Mouse (Mus musculus): ENCODE results near the gene Scn4a. TPM values are rescaled to one million over a fixed set of nuclear protein-coding genes. Genes with fewer than 3 reads are reported as not detected.

The Scn4a gene
- polyA plus RNA-seq, 1 experiment from 2014 or later: not detected

- ATAC-seq (ENCODE audit: low FRiP score) (no peak), DNase-seq (ENCODE audit: low spot score, missing footprints) (no peak)
- Histone ChIP-seq H3K4me1 (ENCODE audit: control insufficient read depth, insufficient read depth, low read length) (no peaks in the 10 kb centered on the region), H3K36me3 (ENCODE audit: control insufficient read depth, insufficient read depth, low read length) (no peaks in the 10 kb centered on the region), H3K9ac (ENCODE audit: low read length) (no peak within 1 kb of the TSS), H3K4me2 (no peak within 1 kb of the TSS), H3K27me3 (ENCODE audit: control insufficient read depth, insufficient read depth, low read length) (no peaks in the 10 kb centered on the region), H3K27ac (ENCODE audit: low read depth, low read length) (no peak within 1 kb of the TSS), H3K4me3 (ENCODE audit: low read depth, low read length) (no peak within 1 kb of the TSS), H3K9me3 (ENCODE audit: control insufficient read depth, low read length) (no peaks in the 10 kb centered on the region)
- 77% methylated on average over 6 of the region's 6 CpGs for WGBS
Observed at GRCm38 (mm10) chr11:106387791-106388216, 34.7 kb upstream of the Scn4a start, which contains the start of gene Icam2. TSS of gene Icam2 (minus strand) at chr11:106388075.

- no peaks in the 10 kb centered on the region for H3K9me3 ChIP-seq (ENCODE audit: control insufficient read depth, low read length)
- H3K36me3 ChIP-seq (ENCODE audit: control insufficient read depth, insufficient read depth, low read length): no peaks in the 10 kb centered on the region
- no peaks in the 10 kb centered on the region for H3K27me3 ChIP-seq (ENCODE audit: control insufficient read depth, insufficient read depth, low read length)
- 87% methylated on average over 6 of the region's 6 CpGs for WGBS
- H3K27ac ChIP-seq (ENCODE audit: low read depth, low read length): no peak overlapping the region
- H3K4me1 ChIP-seq (ENCODE audit: control insufficient read depth, insufficient read depth, low read length): no peaks in the 10 kb centered on the region
- H3K4me2 ChIP-seq: no peak overlapping the region
- DNase-seq (ENCODE audit: low spot score, missing footprints) (no peak), ATAC-seq (ENCODE audit: low FRiP score) (no peak)
- no peak overlapping the region for H3K4me3 ChIP-seq (ENCODE audit: low read depth, low read length)
- no peak overlapping the region for H3K9ac ChIP-seq (ENCODE audit: low read length)
Observed at GRCm38 (mm10) chr11:106387020-106387419, 33.9 kb upstream of the Scn4a start.

GRCm38 (mm10) chr11:106386409-106386808, 33.3 kb upstream of the Scn4a start:
- no peaks in the 10 kb centered on the region for H3K36me3 ChIP-seq (ENCODE audit: control insufficient read depth, insufficient read depth, low read length)
- H3K4me2 ChIP-seq: no peak overlapping the region
- no peak overlapping the region for H3K4me3 ChIP-seq (ENCODE audit: low read depth, low read length)
- no peak overlapping the region for H3K27ac ChIP-seq (ENCODE audit: low read depth, low read length)
- no peaks in the 10 kb centered on the region for H3K4me1 ChIP-seq (ENCODE audit: control insufficient read depth, insufficient read depth, low read length)
- no peaks in the 10 kb centered on the region for H3K27me3 ChIP-seq (ENCODE audit: control insufficient read depth, insufficient read depth, low read length)
- ATAC-seq (ENCODE audit: low FRiP score) (no peak), DNase-seq (ENCODE audit: low spot score, missing footprints) (no peak)
- 88% methylated on average over 3 of the region's 3 CpGs for WGBS
- no peaks in the 10 kb centered on the region for H3K9me3 ChIP-seq (ENCODE audit: control insufficient read depth, low read length)
- H3K9ac ChIP-seq (ENCODE audit: low read length): no peak overlapping the region

GRCm38 (mm10) chr11:106383051-106383790, 30.1 kb upstream of the Scn4a start:
- Histone ChIP-seq H3K9me3 (ENCODE audit: control insufficient read depth, low read length) (no peaks in the 10 kb centered on the region), H3K4me1 (ENCODE audit: control insufficient read depth, insufficient read depth, low read length) (no peaks in the 10 kb centered on the region), H3K27ac (ENCODE audit: low read depth, low read length) (no peak overlapping the region), H3K4me2 (no peak overlapping the region), H3K9ac (ENCODE audit: low read length) (no peak overlapping the region), H3K4me3 (ENCODE audit: low read depth, low read length) (no peak overlapping the region), H3K36me3 (ENCODE audit: control insufficient read depth, insufficient read depth, low read length) (no peaks in the 10 kb centered on the region), H3K27me3 (ENCODE audit: control insufficient read depth, insufficient read depth, low read length) (no peaks in the 10 kb centered on the region)
- WGBS: 80% methylated on average over 6 of the region's 6 CpGs
- DNase-seq (ENCODE audit: low spot score, missing footprints): no peak
- ATAC-seq (ENCODE audit: low FRiP score): no peak

- Histone ChIP-seq H3K4me1 (ENCODE audit: control insufficient read depth, insufficient read depth, low read length) (no peaks in the 10 kb centered on the region), H3K4me3 (ENCODE audit: low read depth, low read length) (no peak overlapping the region), H3K9me3 (ENCODE audit: control insufficient read depth, low read length) (no peaks in the 10 kb centered on the region), H3K4me2 (no peak overlapping the region), H3K9ac (ENCODE audit: low read length) (no peak overlapping the region), H3K36me3 (ENCODE audit: control insufficient read depth, insufficient read depth, low read length) (no peaks in the 10 kb centered on the region), H3K27ac (ENCODE audit: low read depth, low read length) (no peak overlapping the region), H3K27me3 (ENCODE audit: control insufficient read depth, insufficient read depth, low read length) (no peaks in the 10 kb centered on the region)
- DNase-seq (ENCODE audit: low spot score, missing footprints): no peak
- ATAC-seq (ENCODE audit: low FRiP score): no peak
- WGBS: 84% methylated on average over 5 of the region's 5 CpGs
Observed at GRCm38 (mm10) chr11:106382424-106382823, 29.3 kb upstream of the Scn4a start.

- no peaks in the 10 kb centered on the region for H3K4me1 ChIP-seq (ENCODE audit: control insufficient read depth, insufficient read depth, low read length)
- H3K9ac ChIP-seq (ENCODE audit: low read length): no peak overlapping the region
- ATAC-seq (ENCODE audit: low FRiP score): no peak
- no peak overlapping the region for H3K27ac ChIP-seq (ENCODE audit: low read depth, low read length)
- no peak overlapping the region for H3K4me2 ChIP-seq
- no peaks in the 10 kb centered on the region for H3K9me3 ChIP-seq (ENCODE audit: control insufficient read depth, low read length)
- no peaks in the 10 kb centered on the region for H3K27me3 ChIP-seq (ENCODE audit: control insufficient read depth, insufficient read depth, low read length)
- H3K4me3 ChIP-seq (ENCODE audit: low read depth, low read length): no peak overlapping the region
- DNase-seq (ENCODE audit: low spot score, missing footprints): no peak
- WGBS: 87% methylated on average over 7 of the region's 7 CpGs
- no peaks in the 10 kb centered on the region for H3K36me3 ChIP-seq (ENCODE audit: control insufficient read depth, insufficient read depth, low read length)
Observed at GRCm38 (mm10) chr11:106381883-106382282, 28.8 kb upstream of the Scn4a start.

- Histone ChIP-seq H3K4me3 (ENCODE audit: low read depth, low read length) (no peak overlapping the region), H3K36me3 (ENCODE audit: control insufficient read depth, insufficient read depth, low read length) (no peaks in the 10 kb centered on the region), H3K9me3 (ENCODE audit: control insufficient read depth, low read length) (no peaks in the 10 kb centered on the region), H3K4me2 (no peak overlapping the region), H3K9ac (ENCODE audit: low read length) (no peak overlapping the region), H3K27me3 (ENCODE audit: control insufficient read depth, insufficient read depth, low read length) (no peaks in the 10 kb centered on the region), H3K4me1 (ENCODE audit: control insufficient read depth, insufficient read depth, low read length) (no peaks in the 10 kb centered on the region), H3K27ac (ENCODE audit: low read depth, low read length) (no peak overlapping the region)
- WGBS: 85% methylated on average over 11 of the region's 11 CpGs
- ATAC-seq (ENCODE audit: low FRiP score) (no peak), DNase-seq (ENCODE audit: low spot score, missing footprints) (no peak)
Observed at GRCm38 (mm10) chr11:106381011-106381410, 27.9 kb upstream of the Scn4a start.

- Histone ChIP-seq H3K4me3 (ENCODE audit: low read depth, low read length) (no peak overlapping the region), H3K9ac (ENCODE audit: low read length) (no peak overlapping the region), H3K9me3 (ENCODE audit: control insufficient read depth, low read length) (no peaks in the 10 kb centered on the region), H3K27ac (ENCODE audit: low read depth, low read length) (no peak overlapping the region), H3K4me1 (ENCODE audit: control insufficient read depth, insufficient read depth, low read length) (no peaks in the 10 kb centered on the region), H3K4me2 (no peak overlapping the region), H3K36me3 (ENCODE audit: control insufficient read depth, insufficient read depth, low read length) (no peaks in the 10 kb centered on the region), H3K27me3 (ENCODE audit: control insufficient read depth, insufficient read depth, low read length) (no peaks in the 10 kb centered on the region)
- ATAC-seq (ENCODE audit: low FRiP score): no peak
- WGBS: 73% methylated on average over 5 of the region's 5 CpGs
- no peak for DNase-seq (ENCODE audit: low spot score, missing footprints)
Observed at GRCm38 (mm10) chr11:106374979-106375378, 21.9 kb upstream of the Scn4a start.

GRCm38 (mm10) chr11:106374559-106374958, 21.5 kb upstream of the Scn4a start:
- Histone ChIP-seq H3K4me1 (ENCODE audit: control insufficient read depth, insufficient read depth, low read length) (no peaks in the 10 kb centered on the region), H3K9me3 (ENCODE audit: control insufficient read depth, low read length) (no peaks in the 10 kb centered on the region), H3K36me3 (ENCODE audit: control insufficient read depth, insufficient read depth, low read length) (no peaks in the 10 kb centered on the region), H3K27ac (ENCODE audit: low read depth, low read length) (no peak overlapping the region), H3K4me2 (no peak overlapping the region), H3K4me3 (ENCODE audit: low read depth, low read length) (no peak overlapping the region), H3K9ac (ENCODE audit: low read length) (no peak overlapping the region), H3K27me3 (ENCODE audit: control insufficient read depth, insufficient read depth, low read length) (no peaks in the 10 kb centered on the region)
- no peak for DNase-seq (ENCODE audit: low spot score, missing footprints)
- 61% methylated on average over 9 of the region's 9 CpGs for WGBS
- ATAC-seq (ENCODE audit: low FRiP score): no peak
